Mouse (Mus musculus) layer of hippocampus, adult 9-10 months (tissue): Measurements from ENCODE around the gene Olfr1181.
"Not testable (repeated sequence)": the region's sequence is repeated elsewhere in the genome, so short reads cannot be mapped to it uniquely, and the experiment has no call there.

Experiments used
- DNase-seq: peaks from one replicate; pipeline ENCODE4 v3.0.0; 2022; ENCODE audit warnings: low spot score

Olfr1181 gene

GRCm38 (mm10) chr2:88426071-88426470, at the start of gene Olfr1181:
Olfr1181 (minus strand) TSS chr2:88426171.
- DNase-seq, result no peak

- DNase-seq, result not testable (repeated sequence)
These were observed 28.6 kb upstream of the Olfr1181 start, which contains the start of gene Olfr1183 for GRCm38 (mm10) chr2:88454567-88454966. Olfr1183 (plus strand) TSS chr2:88454867.

- no peak for DNase-seq
These were observed 23.1 kb upstream of the Olfr1181 start, which contains the start of gene Gm13757 for GRCm38 (mm10) chr2:88449031-88449430. Gm13757 (minus strand) TSS chr2:88449131.

- DNase-seq, result no peak
These were observed 6.9 kb downstream of the Olfr1181 start, which contains the start of gene Olfr1180 for GRCm38 (mm10) chr2:88419051-88419450. Olfr1180 (minus strand) TSS chr2:88419151.

- DNase-seq, result no peak
These were observed 19.6 kb downstream of the Olfr1181 start, which contains the start of gene Olfr1179 for GRCm38 (mm10) chr2:88406353-88406752. Olfr1179 (minus strand) TSS chr2:88406453.

GRCm38 (mm10) chr2:88386762-88387161, 39.2 kb downstream of the Olfr1181 start, which contains the start of gene Olfr1178:
Olfr1178 (plus strand) TSS chr2:88387062.
- no peak for DNase-seq
